Mouse (Mus musculus): ENCODE results near the gene Glrp1. TPM values are rescaled to one million over a fixed set of nuclear protein-coding genes. Genes with fewer than 3 reads are reported as not detected.

Gene Glrp1
- total RNA-seq, 2 experiments from 2014 or later = 0.18 TPM; not detected in 1

- ATAC-seq (ENCODE audit: poor library complexity, severe bottlenecking) = no peak
Measured at GRCm38 (mm10) chr1:88499230-88499737, 10.6 kb downstream of the Glrp1 start.

DNA sequence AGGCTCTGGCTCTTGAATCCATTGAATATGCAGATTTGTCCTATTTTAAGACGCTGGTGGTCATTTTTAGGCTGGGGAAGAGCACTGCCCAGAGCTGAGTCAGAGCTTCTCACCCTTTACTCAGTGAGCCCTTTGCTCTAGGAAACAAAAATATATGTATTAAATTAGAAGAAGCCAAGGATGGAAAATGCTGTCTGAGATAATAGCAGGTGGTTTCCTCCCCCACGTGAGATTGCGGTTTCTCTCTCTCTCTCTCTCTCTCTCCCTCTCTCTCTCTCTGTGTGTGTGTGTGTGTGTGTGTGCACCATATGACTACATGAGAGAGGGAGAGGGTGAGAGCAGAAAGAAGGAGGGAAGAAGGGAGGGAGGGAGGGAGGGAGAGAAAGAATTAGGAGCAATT lies 12.5 kb downstream of the Glrp1 start:
- no peak for ATAC-seq (ENCODE audit: poor library complexity, severe bottlenecking)

- no peak for ATAC-seq (ENCODE audit: poor library complexity, severe bottlenecking)
Measured at GRCm38 (mm10) chr1:88492415-88492814, 17.5 kb downstream of the Glrp1 start.

GRCm38 (mm10) chr1:88491617-88492378 lies 18.1 kb downstream of the Glrp1 start:
- ATAC-seq (ENCODE audit: poor library complexity, severe bottlenecking) = no peak

- no peak for ATAC-seq (ENCODE audit: poor library complexity, severe bottlenecking)
Measured at GRCm38 (mm10) chr1:88490164-88490563, 19.7 kb downstream of the Glrp1 start.

DNA sequence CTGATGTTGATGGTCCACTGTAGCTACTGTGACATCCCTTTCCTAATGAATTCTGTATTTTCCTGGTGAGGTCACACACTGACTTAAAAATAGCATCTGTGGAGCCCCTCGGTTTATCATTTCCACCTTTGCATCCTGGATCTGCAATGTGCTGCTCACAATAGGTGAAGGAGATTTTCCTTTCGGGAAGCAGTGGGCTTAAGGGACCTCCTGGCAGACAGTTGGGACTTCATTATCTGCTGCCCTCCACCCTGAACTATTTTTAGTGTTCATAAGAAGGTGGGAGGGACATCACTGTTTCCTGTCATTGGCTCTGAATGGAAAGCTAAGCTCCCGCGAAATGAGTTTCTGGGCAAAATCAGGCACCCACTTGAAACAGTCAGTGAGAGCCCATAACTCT lies 20.9 kb downstream of the Glrp1 start:
- ATAC-seq (ENCODE audit: poor library complexity, severe bottlenecking) = no peak

GRCm38 (mm10) chr1:88486336-88486735 lies 23.5 kb downstream of the Glrp1 start:
- no peak for ATAC-seq (ENCODE audit: poor library complexity, severe bottlenecking)

DNA sequence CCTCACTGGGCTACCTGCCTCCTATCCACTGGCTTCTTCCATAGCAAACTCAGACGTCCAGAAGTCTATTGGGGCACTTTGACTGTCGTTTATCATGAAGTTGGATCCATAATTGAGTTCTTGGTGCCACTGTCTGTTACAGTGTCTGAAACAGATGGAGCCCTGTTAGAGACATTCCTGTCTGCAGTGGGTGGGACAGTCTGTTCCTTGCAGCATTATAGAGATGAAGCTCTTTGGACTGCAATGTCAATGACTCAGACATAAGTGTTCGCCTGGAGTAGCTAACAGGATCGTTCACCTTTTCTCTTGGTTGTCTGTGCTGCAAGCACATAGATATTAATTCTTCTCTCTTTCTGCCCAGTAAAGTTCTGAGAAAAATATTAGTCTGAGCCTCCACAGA lies 25.8 kb downstream of the Glrp1 start:
- ATAC-seq (ENCODE audit: poor library complexity, severe bottlenecking) = no peak

GRCm38 (mm10) chr1:88482142-88483099 lies 27.4 kb downstream of the Glrp1 start:
- no peak for ATAC-seq (ENCODE audit: poor library complexity, severe bottlenecking)

- no peak for ATAC-seq (ENCODE audit: poor library complexity, severe bottlenecking)
Measured at GRCm38 (mm10) chr1:88480594-88480993, 29.3 kb downstream of the Glrp1 start.

- ATAC-seq (ENCODE audit: poor library complexity, severe bottlenecking) = no peak
Measured at GRCm38 (mm10) chr1:88478205-88478604, 31.7 kb downstream of the Glrp1 start.

- no peak for ATAC-seq (ENCODE audit: poor library complexity, severe bottlenecking)
Measured at GRCm38 (mm10) chr1:88476554-88477085, 33.2 kb downstream of the Glrp1 start.

DNA sequence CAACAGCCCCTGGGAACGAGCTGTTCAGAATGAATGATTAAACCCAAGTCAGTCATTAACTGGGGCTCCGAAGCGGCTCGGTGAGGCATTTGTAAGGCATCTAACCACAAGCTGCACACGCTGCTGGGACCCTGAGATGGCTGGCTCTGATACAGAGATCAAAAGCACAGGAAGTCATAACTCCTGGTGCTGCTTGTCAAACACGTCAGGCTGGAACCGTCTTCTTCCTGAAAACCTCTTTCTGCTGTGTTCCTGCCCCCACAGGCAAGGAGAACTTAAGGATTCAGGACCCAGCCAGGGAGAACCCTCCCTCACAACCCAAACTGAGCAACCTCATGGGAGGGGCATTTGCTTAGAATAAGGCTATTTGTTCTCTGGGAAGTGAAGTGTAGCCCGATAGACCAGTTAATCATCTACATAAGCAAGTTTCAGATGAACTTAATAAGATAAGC lies 34.3 kb downstream of the Glrp1 start:
- ATAC-seq (ENCODE audit: poor library complexity, severe bottlenecking) = no peak

DNA sequence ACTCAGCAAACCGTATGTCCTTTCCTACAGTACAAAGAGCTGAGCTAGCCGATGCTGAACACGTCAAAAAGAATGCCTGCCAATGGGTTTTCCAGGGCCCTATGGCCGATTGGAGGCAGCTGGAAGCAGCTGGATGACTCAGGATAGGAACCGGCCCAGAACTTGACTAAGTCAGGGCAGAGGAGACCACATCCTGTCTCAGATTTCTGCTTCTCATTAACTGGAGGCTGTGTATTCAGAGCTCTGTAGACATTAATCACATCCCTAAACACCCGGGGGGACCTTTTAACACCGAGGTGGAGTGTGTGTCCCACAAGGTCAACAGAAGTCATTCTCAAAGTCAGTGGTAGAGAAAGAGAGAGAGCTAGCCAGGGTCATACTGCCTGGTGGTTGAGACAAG lies 35.3 kb downstream of the Glrp1 start:
- peak; percentile 51 for ATAC-seq (ENCODE audit: poor library complexity, severe bottlenecking)

GRCm38 (mm10) chr1:88473899-88474298 lies 36.0 kb downstream of the Glrp1 start:
- no peak for ATAC-seq (ENCODE audit: poor library complexity, severe bottlenecking)

- ATAC-seq (ENCODE audit: poor library complexity, severe bottlenecking) = no peak
Measured at GRCm38 (mm10) chr1:88472258-88472657, 37.6 kb downstream of the Glrp1 start.

- ATAC-seq (ENCODE audit: poor library complexity, severe bottlenecking) = no peak
Measured at GRCm38 (mm10) chr1:88469746-88470145, 40.1 kb downstream of the Glrp1 start.

GRCm38 (mm10) chr1:88468335-88468734 lies 41.5 kb downstream of the Glrp1 start:
- no peak for ATAC-seq (ENCODE audit: poor library complexity, severe bottlenecking)

DNA sequence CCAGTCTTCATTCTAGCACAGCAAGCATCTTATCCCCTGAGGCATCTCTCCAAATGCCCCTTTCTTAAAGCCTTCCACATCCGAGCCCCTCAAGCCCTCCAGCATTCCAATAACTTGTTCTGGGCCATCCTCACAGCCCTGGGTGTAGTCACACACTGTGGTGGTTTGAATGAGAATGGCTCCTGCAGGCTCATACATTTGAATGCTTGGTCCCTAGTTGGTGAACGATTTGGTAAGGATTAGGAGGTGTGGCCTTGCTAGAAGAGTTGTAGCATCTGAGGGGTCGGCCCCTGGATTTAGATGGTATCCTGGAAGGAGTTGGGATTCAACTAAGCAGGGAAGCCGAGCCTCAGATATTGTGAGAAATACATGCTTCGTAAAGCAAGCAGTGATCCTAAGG lies 42.0 kb downstream of the Glrp1 start:
- ATAC-seq (ENCODE audit: poor library complexity, severe bottlenecking) = no peak

DNA sequence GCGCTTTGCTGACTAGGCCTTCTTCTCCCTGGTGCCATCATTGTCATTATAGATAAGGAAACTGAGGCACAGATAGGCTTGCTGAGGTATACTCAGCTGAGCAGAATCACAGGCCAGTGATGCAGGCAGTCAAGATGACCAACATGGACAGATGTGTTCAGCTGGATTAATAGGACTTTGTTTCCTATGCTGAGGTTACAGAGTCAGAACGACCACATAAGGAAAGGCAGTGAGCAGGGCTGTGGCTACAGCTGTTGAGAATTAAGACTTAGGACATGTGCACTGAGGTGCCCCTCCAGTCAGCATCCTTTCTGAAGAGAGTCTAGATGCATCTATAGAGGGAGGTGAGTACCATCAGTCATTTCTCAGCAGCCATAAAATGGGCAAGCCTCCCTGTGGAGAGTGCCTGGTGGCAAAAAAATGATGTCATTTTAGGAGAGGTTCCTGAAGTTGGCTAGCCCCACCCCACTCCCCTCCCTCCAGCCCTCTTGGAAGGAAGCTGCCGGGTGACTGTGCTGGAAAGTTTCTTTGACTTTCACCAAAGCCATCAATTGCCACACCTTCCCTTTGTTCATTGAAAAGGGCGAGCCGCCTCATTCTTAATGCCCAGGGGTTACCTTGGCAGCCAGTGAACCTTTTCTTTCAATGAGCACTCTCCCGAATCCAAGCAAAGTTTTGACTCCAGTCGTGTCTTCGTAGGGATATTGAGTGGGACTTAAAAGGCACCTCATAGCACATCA lies 43.4 kb downstream of the Glrp1 start:
- no peak for ATAC-seq (ENCODE audit: poor library complexity, severe bottlenecking)

DNA sequence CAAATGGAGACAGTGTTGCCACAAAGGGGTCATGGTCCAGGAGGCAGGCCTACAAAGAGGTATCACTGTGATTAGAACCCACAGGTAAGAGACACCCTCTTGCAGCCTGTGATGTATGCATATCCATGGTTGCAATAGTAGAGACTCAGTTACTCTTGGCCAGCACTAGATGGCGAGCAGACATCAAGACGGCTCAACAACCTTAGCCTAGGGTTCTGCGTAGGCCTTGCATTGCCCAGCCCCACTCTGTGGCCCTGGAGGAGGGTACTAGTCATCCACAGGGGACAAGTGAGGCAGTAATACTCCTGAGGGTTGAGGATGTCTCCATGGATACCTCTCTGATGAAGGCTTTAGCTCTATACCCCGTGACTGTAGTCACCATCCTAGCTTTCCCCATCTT lies 44.1 kb downstream of the Glrp1 start:
- no peak for ATAC-seq (ENCODE audit: poor library complexity, severe bottlenecking)
